Mouse (Mus musculus): ENCODE measurements around the gene Ykt6.
"Not testable (repeated sequence)": the region's sequence is repeated elsewhere in the genome, so short reads cannot be mapped to it uniquely, and the experiment has no call there.

Gene Ykt6

GRCm38 (mm10) chr11:5981323-5981722 is 25.8 kb downstream of the Ykt6 start:
- in situ Hi-C loops (cut with MboI; ENCODE audit: unreplicated experiment in 2 of 2): loop anchor here (25.0 kb wide), 2 partner anchors 656 to 781 kb away; partner anchors contain the start of genes Tbrg4 (in 2 of the 2) and Wap (in 2 of the 2)

GRCm38 (mm10) chr11:5983629-5984028 is 28.1 kb downstream of the Ykt6 start:
- in situ Hi-C loops (cut with MboI; ENCODE audit: unreplicated experiment in 2 of 2): loop anchor here (25.0 kb wide), 2 partner anchors 654 to 779 kb away; partner anchors contain the start of genes Tbrg4 (in 2 of the 2) and Wap (in 2 of the 2)

- in situ Hi-C loops (cut with MboI; ENCODE audit: unreplicated experiment in 2 of 2): loop anchor here (25.0 kb wide), 2 partner anchors 649 to 774 kb away; partner anchors contain the start of genes Tbrg4 (in 2 of the 2) and Wap (in 2 of the 2)
These were observed 32.6 kb downstream of the Ykt6 start for GRCm38 (mm10) chr11:5988126-5988525.

GRCm38 (mm10) chr11:5989954-5990593 is 34.6 kb downstream of the Ykt6 start:
- in situ Hi-C loops (cut with MboI; ENCODE audit: unreplicated experiment in 2 of 2): loop anchor here (5.0 to 25.0 kb wide), 6 partner anchors 37 to 772 kb away; partner anchors contain the start of genes Tbrg4 (in 2 of the 2), Wap (in 2 of the 2) and Ppia (in 1 of the 2)

GRCm38 (mm10) chr11:5990910-5991309 is 35.4 kb downstream of the Ykt6 start:
- in situ Hi-C loops (cut with MboI; ENCODE audit: unreplicated experiment in 2 of 2): loop anchor here (5.0 to 25.0 kb wide), 6 partner anchors 36 to 771 kb away; partner anchors contain the start of genes Tbrg4 (in 2 of the 2), Wap (in 2 of the 2) and Ppia (in 1 of the 2)

GRCm38 (mm10) chr11:5994212-5994611 is 38.7 kb downstream of the Ykt6 start:
- in situ Hi-C loops (cut with MboI; ENCODE audit: unreplicated experiment in 2 of 2): loop anchor here (5.0 to 25.0 kb wide), 6 partner anchors 33 to 768 kb away; partner anchors contain the start of genes Tbrg4 (in 2 of the 2), Wap (in 2 of the 2) and Ppia (in 1 of the 2)

- in situ Hi-C loops (cut with MboI; ENCODE audit: unreplicated experiment in 2 of 2): loop anchor here (5.0 to 25.0 kb wide), 7 partner anchors 32 to 767 kb away; partner anchors contain the start of genes Tbrg4 (in 2 of the 2), Wap (in 2 of the 2) and Ppia (in 1 of the 2)
These were observed 39.4 kb downstream of the Ykt6 start for GRCm38 (mm10) chr11:5994880-5995279.

GRCm38 (mm10) chr11:5995989-5996388 is 40.5 kb downstream of the Ykt6 start:
- in situ Hi-C loops (cut with MboI; ENCODE audit: unreplicated experiment in 2 of 2): loop anchor here (5.0 to 25.0 kb wide), 4 partner anchors 191 to 766 kb away; partner anchors contain the start of genes Tbrg4 (in 2 of the 2), Wap (in 2 of the 2) and Ppia (in 1 of the 2)

GRCm38 (mm10) chr11:5998472-5998871 is 43.0 kb downstream of the Ykt6 start:
- in situ Hi-C loops (cut with MboI; ENCODE audit: unreplicated experiment in 2 of 2): loop anchor here (5.0 to 25.0 kb wide), 4 partner anchors 189 to 764 kb away; partner anchors contain the start of genes Tbrg4 (in 2 of the 2), Wap (in 2 of the 2) and Ppia (in 1 of the 2)

- in situ Hi-C loops (cut with MboI; ENCODE audit: unreplicated experiment in 2 of 2): loop anchor here (5.0 to 25.0 kb wide), 4 partner anchors 187 to 762 kb away; partner anchors contain the start of genes Tbrg4 (in 2 of the 2), Wap (in 2 of the 2) and Ppia (in 1 of the 2)
These were observed 44.6 kb downstream of the Ykt6 start for GRCm38 (mm10) chr11:5999832-6000771.

GRCm38 (mm10) chr11:6000961-6001682 is 45.6 kb downstream of the Ykt6 start:
- in situ Hi-C loops (cut with MboI; ENCODE audit: unreplicated experiment in 2 of 2): no loop called here

GRCm38 (mm10) chr11:6001981-6002649 is 46.6 kb downstream of the Ykt6 start:
- in situ Hi-C loops (cut with MboI; ENCODE audit: unreplicated experiment in 2 of 2): no loop called here

- in situ Hi-C loops (cut with MboI; ENCODE audit: unreplicated experiment in 2 of 2): no loop called here
These were observed 47.6 kb downstream of the Ykt6 start for GRCm38 (mm10) chr11:6003046-6003639.

GRCm38 (mm10) chr11:6005374-6006043 is 50.0 kb downstream of the Ykt6 start:
- in situ Hi-C loops (cut with MboI; ENCODE audit: unreplicated experiment in 2 of 2): not testable (repeated sequence)

GRCm38 (mm10) chr11:6006351-6007009 is 51.0 kb downstream of the Ykt6 start:
- in situ Hi-C loops (cut with MboI; ENCODE audit: unreplicated experiment in 2 of 2): not testable (repeated sequence)

- in situ Hi-C loops (cut with MboI; ENCODE audit: unreplicated experiment in 2 of 2): not testable (repeated sequence)
These were observed 51.7 kb downstream of the Ykt6 start for GRCm38 (mm10) chr11:6007010-6007778.

- in situ Hi-C loops (cut with MboI; ENCODE audit: unreplicated experiment in 2 of 2): not testable (repeated sequence)
These were observed 52.3 kb downstream of the Ykt6 start for GRCm38 (mm10) chr11:6007779-6008128.
